Mouse (Mus musculus) urinary bladder, postnatal 10 days (tissue): ENCODE data around the gene Katna1.
A peak's percentile ranks its signal among the peaks of the same experiment; 100 is the strongest.
"Not testable (repeated sequence)": the region's sequence is repeated elsewhere in the genome, so short reads cannot be mapped to it uniquely, and the experiment has no call there.

Experiments used
- DNase-seq: peaks from one replicate; pipeline ENCODE4 v3.0.0; 2022; ENCODE audit warnings: low spot score

Gene Katna1

GRCm38 (mm10) chr10:7725751-7726500 lies at the start of gene Katna1:
Gene Katna1, plus strand, starts transcription at chr10:7726000.
- peak; percentile 74 for DNase-seq

GRCm38 (mm10) chr10:7680731-7681301 lies 45.0 kb upstream of the Katna1 start, which contains the start of the genes Pcmt1 and Lats1:
Gene Pcmt1, minus strand, starts transcription at chr10:7681136.
Gene Lats1, plus strand, starts transcription at chr10:7681214.
- DNase-seq: peak; percentile 70

GRCm38 (mm10) chr10:7681343-7682025 lies 44.3 kb upstream of the Katna1 start:
- DNase-seq: peak; percentile 29

DNA sequence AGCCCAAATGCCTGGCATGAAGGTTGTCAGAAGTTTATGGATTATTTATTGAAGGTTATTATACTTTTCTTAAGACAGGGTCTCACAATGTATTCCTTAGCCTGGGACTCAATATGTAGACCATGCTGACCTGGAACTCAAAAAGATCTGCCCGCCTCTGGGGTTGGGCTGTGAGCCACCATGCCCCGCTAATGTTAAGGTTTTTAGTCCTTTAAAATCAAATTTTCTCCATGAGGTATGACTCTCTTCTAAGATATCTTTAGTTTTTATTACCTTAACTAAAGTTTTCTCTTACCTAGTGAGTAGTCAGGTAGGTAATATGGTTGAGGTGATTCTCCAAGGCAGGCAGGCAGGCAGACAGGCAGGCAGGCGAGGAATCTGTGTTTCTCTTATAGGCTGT lies 43.6 kb upstream of the Katna1 start:
- DNase-seq: no peak

DNA sequence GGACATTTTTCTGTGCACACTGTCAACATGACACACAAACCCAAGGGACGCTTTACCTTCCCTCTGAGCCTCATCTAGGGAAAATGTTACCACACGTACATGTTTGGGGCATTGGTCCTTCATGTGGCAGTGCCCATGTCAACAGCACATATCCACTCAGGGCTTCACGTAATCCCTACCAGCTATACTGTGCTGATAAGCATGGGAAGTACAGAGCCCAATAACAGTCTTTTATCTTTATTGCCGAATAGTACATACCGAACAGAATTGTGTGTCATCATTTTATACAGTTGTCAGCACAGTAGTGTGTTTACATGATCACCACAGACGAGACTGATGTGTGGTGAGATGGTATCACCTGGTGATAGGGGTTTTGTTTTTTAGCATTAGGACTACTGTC lies 38.9 kb upstream of the Katna1 start:
- DNase-seq: no peak

DNA sequence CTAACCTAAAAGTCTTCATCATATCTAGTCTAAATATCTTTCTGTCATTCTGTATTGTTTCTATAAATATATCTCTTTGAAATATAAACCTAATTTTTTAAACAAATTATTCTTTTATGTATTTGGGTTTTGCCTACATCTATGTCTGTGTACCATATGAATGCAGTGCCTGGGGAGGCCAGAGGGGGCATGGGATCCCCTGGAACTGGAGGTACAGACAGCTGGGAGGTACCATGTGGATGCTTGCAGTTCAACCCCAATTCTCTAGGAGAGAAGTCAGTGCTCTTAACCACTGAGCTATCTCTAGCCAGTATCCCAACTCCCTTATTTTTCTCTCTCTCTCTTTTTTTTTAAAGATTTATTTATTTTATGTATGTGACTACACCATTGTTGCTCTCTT lies 30.5 kb upstream of the Katna1 start:
- no peak for DNase-seq

DNA sequence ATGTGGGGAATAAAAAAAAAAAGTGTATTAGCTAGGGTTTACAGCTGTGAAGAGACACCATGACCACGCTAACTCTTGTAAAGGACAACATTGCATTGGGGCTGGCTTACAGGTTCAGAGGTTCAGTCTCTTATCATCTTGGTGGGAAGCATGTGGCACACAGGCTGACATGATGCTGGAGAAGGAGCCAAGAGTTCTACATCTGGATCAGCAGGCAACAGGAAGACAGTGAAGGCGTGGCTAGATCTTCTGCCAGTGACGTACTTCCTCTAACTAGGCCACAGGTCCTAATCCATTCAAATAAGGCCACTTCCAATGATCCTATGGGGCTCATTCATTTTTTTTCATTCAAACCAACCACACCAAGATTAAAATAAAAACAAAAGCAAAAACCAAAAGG lies 25.7 kb upstream of the Katna1 start:
- DNase-seq: no peak

DNA sequence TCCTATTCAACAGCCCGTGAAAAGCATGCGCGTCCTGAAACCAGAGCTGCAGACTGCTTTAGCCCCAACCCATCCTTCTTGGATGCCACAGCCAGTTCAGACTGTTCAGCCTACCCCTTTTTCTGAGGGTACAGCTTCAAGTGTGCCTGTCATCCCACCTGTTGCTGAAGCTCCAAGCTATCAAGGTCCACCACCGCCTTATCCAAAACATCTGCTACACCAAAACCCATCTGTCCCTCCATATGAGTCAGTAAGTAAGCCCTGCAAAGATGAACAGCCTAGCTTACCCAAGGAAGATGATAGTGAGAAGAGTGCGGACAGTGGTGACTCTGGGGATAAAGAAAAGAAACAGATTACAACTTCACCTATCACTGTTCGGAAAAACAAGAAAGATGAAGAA lies 23.2 kb upstream of the Katna1 start:
- no peak for DNase-seq

GRCm38 (mm10) chr10:7710121-7710520 lies 15.7 kb upstream of the Katna1 start:
- no peak for DNase-seq

GRCm38 (mm10) chr10:7712506-7712905 lies 13.3 kb upstream of the Katna1 start:
- no peak for DNase-seq

DNA sequence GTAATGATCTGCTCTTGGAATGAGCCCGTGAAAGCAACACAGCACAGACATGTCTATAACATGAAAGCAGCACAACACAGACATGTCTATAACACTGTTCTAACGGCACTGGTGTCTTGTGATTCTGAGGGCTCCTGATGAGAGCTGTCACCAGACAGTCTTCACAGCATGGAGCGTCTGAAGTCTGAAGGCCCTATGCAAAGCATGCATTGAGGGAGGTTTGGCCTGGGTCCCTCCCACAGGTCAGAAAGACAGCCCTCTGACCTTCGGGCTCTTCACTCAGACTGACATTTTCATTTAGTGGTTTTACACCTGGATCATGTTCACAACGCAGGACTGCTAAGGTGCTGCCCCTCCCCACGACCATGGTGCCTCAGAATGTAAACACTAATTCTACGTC lies 10.7 kb upstream of the Katna1 start:
- DNase-seq: no peak

- no peak for DNase-seq
Observed at GRCm38 (mm10) chr10:7726501-7726812, 657 bp downstream of the Katna1 start.

GRCm38 (mm10) chr10:7727011-7727410 lies 1.2 kb downstream of the Katna1 start:
- DNase-seq: no peak

GRCm38 (mm10) chr10:7731582-7731981 lies 5.8 kb downstream of the Katna1 start:
- no peak for DNase-seq

GRCm38 (mm10) chr10:7737122-7737521 lies 11.3 kb downstream of the Katna1 start:
- DNase-seq: no peak

GRCm38 (mm10) chr10:7737914-7738313 lies 12.1 kb downstream of the Katna1 start:
- no peak for DNase-seq

DNA sequence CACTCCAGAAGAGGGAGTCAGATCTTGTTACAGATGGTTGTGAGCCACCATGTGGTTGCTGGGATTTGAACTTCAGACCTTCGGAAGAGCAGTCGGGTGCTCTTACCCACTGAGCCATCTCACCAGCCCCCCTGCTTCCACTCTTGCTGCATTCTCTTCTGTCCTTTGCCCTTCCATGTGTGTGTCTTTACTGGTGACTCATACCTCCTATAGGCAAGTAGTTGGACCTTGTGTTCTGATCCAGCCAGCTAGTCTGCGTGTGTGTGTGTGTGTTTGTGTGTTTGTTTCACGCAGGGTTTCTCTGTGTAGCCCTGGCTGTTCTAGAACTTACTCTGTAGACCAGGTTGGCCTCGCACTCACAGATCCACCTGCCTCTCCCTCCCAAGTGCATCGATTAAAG lies 19.7 kb downstream of the Katna1 start:
- DNase-seq: not testable (repeated sequence)

- DNase-seq: no peak
Observed at GRCm38 (mm10) chr10:7748752-7749151, 23.0 kb downstream of the Katna1 start.

GRCm38 (mm10) chr10:7757544-7757943 lies 31.7 kb downstream of the Katna1 start:
- DNase-seq: no peak

- DNase-seq: no peak
Observed at GRCm38 (mm10) chr10:7772346-7772745, 46.5 kb downstream of the Katna1 start.

GRCm38 (mm10) chr10:7772769-7773168 lies 47.0 kb downstream of the Katna1 start:
- DNase-seq: no peak

GRCm38 (mm10) chr10:7775421-7775820 lies 49.6 kb downstream of the Katna1 start:
- no peak for DNase-seq

DNA sequence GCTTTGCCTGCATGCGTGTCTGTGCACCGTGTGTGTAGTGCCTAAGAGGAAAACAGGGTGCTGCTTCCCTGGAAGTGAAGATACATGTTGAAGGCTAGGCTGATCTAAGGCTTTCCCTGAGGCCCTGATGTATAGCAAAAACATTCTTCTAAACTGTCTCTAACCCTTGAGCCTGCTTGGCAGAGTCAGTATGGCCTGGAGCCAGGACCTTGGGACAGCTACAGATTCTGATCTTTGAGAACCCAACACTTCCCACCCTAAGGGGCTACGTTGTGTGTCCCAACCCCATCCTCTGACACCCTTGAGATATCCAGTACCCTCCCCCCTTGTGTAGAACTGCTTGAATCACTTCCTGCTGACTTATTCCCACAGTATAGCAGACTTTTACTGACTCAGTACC lies 52.6 kb downstream of the Katna1 start:
- DNase-seq: no peak
